Mouse (Mus musculus) bone marrow, adult 2 months (tissue): ENCODE measurements around the gene Rps6. TPM values are rescaled to one million over a fixed set of nuclear protein-coding genes. Genes with fewer than 3 reads are reported as not detected.

Source experiments
- H3K27ac ChIP-seq: fragments of 200-500 bp; 2 replicates; pipeline ENCODE4 v1.5.1; 2012; ENCODE audit warnings: low read depth, mild to moderate bottlenecking, control low read depth, inconsistent platforms, low read length; ENCODE audit not compliant: control insufficient read depth, poor library complexity, insufficient read depth
- H3K4me1 ChIP-seq: fragments of 200-500 bp; 2 replicates; pipeline ENCODE4 v1.6.1; 2011; ENCODE audit warnings: low read length; ENCODE audit not compliant: control insufficient read depth, insufficient read depth
- H3K4me3 ChIP-seq: fragments of 200-500 bp; replicated peaks from 2 replicates; pipeline ENCODE3; 2011; ENCODE audit warnings: mild to moderate bottlenecking, low read depth, low read length, control low read depth; ENCODE audit not compliant: control insufficient read depth
- CTCF ChIP-seq: fragments of 200-500 bp; IDR thresholded peaks from 2 replicates; pipeline ENCODE4 v1.5.1; 2011; ENCODE audit warnings: low read length, control low read depth; ENCODE audit not compliant: control insufficient read depth, insufficient read depth
- POLR2A ChIP-seq: fragments of 200-500 bp; IDR thresholded peaks from 2 replicates; pipeline ENCODE4 v1.6.1; 2011; ENCODE audit warnings: low read depth, mild to moderate bottlenecking, control low read depth, low read length, borderline replicate concordance; ENCODE audit not compliant: control insufficient read depth
- WGBS: fragments of 180-500 bp; shearing (Covaris S2); methylation state at CpG from one replicate; pipeline ENCODE4 v1.1.7; 2018; 5-methylcytosine and 5-hydroxymethylcytosine counted together
- polyA plus RNA-seq: library from polyadenylated mRNA; stranded (reverse); fragments of >200 nt; gene quantifications from 2 replicates; pipeline ENCODE4 v1.2.4, GENCODE M21; 2011; ENCODE audit warnings: low replicate concordance; ENCODE audit not compliant: missing spikeins, insufficient read depth, insufficient read length

The Rps6 gene
- 1,450 and 2,010 TPM in 2 replicates for polyA plus RNA-seq

DNA sequence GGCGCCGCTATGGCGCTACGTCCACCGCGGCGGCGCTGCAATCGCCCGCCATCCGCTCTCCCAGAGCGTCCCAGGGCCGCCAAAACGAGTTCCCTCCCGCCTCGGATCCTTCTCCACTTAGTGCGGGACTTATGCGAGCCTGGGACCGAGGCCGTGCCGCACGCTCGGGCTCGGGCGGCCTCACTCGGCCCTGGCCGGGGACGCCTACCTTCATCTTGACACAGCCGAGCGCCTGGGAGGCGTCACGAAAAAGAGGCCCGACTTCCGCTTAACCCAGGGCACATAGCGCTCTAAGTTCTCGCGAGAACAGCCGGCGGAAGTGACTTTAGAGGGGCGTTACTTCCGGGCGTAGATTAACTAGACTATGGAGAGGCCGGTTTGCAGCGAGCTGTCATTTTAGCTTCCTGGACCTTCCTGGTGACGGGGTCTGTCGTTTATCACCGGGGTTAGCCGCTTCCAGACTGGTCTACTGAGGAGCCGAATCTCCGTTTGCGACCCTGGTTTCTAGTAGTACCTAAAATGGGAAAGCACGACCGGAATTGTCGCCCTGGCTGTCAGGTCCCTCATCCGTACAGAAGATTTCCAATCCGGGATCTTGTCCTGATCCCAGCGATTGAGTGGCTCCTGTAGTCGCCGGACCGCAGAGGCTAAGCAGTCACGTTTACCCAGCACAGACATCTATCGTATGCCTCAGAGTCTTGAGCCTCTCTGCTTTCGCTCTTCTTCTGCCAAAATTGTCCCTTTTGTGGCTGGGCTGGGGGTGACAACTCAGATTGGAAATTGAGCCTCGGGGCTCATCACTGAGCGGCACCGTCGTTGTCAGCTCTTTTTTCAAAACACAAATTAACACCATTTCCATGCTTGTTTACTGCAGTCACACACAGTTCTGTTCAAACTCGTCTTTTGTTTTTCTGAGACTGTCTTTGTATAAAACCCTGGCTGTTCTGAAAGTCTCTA is at the start of gene Rps6:
Rps6 (minus strand) TSS at position 300 of the 957 bp plus-strand sequence.
- no peaks in the 10 kb centered on the region; the same call in 1 of the 2 replicates for H3K4me1 ChIP-seq
- H3K4me3 ChIP-seq: peak within 1 kb of the TSS; percentile 92
- under 1% methylated on average over 68 of the region's 68 CpGs for WGBS
- TF ChIP-seq POLR2A: peak; percentile 88; the same call in 1 of the 2 replicates
- no peak for TF ChIP-seq CTCF
- H3K27ac ChIP-seq: peak within 1 kb of the TSS; percentile 93

DNA sequence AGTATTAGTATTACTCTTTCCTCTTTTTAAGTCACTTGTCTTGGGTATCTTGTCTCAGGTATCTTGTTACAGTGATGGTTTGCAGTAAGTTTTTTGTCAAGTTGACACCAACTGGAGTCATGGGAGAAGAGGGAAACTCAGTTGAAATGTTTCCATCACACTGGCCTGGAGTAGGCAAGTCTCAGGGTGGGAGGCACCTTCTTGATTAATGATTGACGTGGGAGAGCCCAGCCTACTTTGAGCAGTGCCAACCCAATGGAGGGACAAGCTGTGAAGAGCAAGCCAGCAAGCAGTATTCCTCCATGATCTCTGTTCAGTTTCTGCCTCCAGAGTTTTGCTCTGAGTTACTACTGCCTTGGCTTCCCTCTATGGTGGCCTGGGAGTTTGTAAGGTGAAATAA is 48.7 kb upstream of the Rps6 start:
- WGBS: 86% methylated on average over 1 of the region's 1 CpGs
- Histone ChIP-seq H3K4me3 (no peak overlapping the region), H3K4me1 (no peaks in the 10 kb centered on the region), H3K27ac (no peak overlapping the region)
- TF ChIP-seq POLR2A: no peak
- TF ChIP-seq CTCF: no peak

DNA sequence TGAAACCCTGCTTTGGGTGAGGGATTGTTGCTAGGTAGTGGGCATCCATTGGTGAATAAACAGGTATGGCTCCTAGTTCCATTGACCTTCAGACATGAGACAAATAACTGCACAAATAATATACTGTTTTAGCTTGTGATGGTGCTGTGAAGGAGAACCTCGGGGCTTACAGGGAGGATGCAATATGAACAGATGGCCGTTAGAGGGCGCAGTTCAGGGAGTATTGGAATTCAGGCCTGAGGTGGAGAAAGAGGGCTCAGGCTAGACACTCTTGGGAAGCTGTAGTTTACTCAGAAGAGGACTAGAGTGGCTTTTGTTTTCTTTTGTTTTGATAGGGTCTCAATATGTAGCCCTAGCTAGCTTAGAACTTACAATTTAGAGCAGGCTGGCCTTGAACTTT is 47.8 kb upstream of the Rps6 start:
- H3K27ac ChIP-seq: no peak overlapping the region
- 41% methylated on average over 3 of the region's 3 CpGs for WGBS
- TF ChIP-seq CTCF: peak; percentile 38
- TF ChIP-seq POLR2A: no peak
- no peaks in the 10 kb centered on the region for H3K4me1 ChIP-seq
- no peak overlapping the region for H3K4me3 ChIP-seq

DNA sequence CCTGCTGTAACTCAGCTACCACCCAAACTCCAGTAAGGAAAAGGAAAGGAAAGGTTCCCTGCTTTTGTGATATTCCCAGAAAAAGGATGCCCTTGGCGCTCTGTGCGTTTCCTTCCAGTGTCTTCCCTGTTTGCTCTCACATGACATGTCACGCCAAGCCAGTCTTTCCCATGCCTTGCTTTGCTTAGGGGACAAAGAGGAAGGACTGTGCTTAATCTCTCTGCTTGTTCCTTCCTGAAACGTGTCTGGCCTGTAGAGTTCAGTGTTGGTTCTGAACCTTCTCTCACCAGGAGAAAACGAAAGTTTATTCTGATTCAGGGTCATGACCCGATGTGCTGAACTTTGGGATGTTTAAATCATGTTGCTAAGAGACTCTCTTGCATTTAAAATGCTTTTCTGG is 45.1 kb upstream of the Rps6 start:
- WGBS: 16% methylated on average over 6 of the region's 6 CpGs
- H3K4me3 ChIP-seq: no peak overlapping the region
- TF ChIP-seq POLR2A (no peak), CTCF (no peak)
- no peaks in the 10 kb centered on the region for H3K4me1 ChIP-seq
- no peak overlapping the region for H3K27ac ChIP-seq

DNA sequence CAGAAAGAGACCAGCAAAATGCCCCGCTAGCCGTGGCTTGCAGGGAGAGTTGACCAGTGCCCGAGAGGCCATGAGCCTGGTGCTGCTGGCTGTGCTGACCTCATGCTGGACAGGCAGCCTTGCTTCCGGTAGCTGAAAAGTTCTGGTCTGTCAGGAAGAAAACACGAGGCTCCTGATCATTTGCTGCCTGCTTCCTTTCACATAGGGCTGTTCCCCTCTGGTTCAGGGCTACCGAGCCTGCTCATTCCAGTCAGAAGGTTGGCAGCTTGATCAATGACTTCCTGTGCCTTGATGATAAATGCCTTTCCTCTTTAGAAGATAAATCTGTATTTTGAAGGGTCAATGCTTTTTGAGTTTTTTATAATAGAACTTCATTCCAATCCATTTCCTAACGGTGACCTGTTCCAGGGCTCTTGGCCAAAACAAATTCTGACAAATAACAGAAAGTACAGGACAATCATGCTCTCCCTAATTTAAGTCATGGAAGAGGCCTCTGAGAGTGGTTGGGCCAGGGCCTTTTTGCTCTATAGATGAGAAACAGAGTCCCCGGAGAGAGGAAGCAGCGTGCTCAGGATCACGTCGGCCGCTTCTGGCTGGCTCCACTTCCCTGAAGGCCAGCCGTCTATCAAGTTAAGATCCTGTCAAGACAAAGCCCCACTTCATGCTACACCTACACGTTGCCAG is 41.7 kb upstream of the Rps6 start:
- H3K4me3 ChIP-seq: no peak overlapping the region
- 42% methylated on average over 14 of the region's 14 CpGs for WGBS

DNA sequence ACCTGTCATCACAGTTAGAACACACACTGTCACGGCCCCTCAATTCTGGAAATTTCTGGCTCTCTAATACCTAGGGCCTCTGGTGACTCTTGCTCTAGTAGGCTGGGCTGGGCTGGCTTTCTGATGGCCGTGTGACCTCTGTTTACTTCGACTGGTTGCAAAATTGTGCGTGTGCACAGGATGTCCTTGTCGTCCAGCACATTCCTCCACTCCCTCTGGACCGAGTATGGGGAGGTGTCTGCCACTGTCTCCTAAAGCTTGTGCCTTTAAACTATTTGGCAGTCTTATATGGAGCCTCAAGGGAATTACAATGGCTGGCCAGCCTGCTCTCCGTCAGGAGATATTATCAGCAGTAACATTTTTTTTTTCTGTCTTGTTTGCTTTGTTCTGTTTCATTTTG is 40.2 kb upstream of the Rps6 start:
- Histone ChIP-seq H3K27ac (no peak overlapping the region), H3K4me3 (no peak overlapping the region), H3K4me1 (no peaks in the 10 kb centered on the region)
- 71% methylated on average over 7 of the region's 7 CpGs for WGBS
- no peak for TF ChIP-seq POLR2A
- no peak for TF ChIP-seq CTCF

More for the DNA sequence above, 41.7 kb upstream of the Rps6 start:
- H3K4me1 ChIP-seq: no peaks in the 10 kb centered on the region
- H3K27ac ChIP-seq: no peak overlapping the region
- TF ChIP-seq POLR2A (no peak), CTCF (no peak)

DNA sequence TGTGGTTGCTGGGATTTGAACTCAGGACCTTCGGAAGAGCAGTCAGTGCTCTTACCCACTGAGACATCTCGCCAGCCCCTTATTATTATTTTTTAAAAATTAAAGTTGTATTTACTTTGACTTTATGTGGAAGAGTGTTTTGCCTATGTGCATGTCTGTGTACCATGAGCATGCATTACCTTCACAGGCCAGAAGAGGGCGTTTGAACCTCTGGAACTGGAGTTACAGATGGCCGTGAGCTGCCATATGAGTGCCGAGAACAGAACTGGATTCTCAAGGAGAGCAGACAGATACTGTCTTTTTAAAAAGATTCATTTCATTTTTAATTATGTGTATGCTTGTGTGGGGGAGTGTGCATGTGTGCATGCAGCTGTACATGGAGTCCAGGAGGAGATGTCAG is 30.7 kb upstream of the Rps6 start:
- H3K4me1 ChIP-seq: peaks cover 1% of the 10 kb centered on the region; the same call in 1 of the 2 replicates
- H3K27ac ChIP-seq: no peak overlapping the region
- TF ChIP-seq POLR2A (no peak), CTCF (no peak)
- H3K4me3 ChIP-seq: no peak overlapping the region
- 70% methylated on average over 5 of the region's 5 CpGs for WGBS
